Mouse (Mus musculus) embryo, embryonic 11 days (tissue): ENCODE data around the gene Fam114a1.

Source experiments
- DNase-seq: peaks from one replicate; pipeline ENCODE4 v3.0.0-alpha.2; 2015

Fam114a1 gene

GRCm38 (mm10) chr5:65062236-65062635 lies 92.4 kb downstream of the Fam114a1 start:
- DNase-seq = no peak

GRCm38 (mm10) chr5:65063266-65063665 lies 93.4 kb downstream of the Fam114a1 start:
- no peak for DNase-seq

GRCm38 (mm10) chr5:65068166-65068565 lies 98.3 kb downstream of the Fam114a1 start:
- DNase-seq = no peak

GRCm38 (mm10) chr5:65069872-65070271 lies 100.0 kb downstream of the Fam114a1 start:
- DNase-seq = no peak

GRCm38 (mm10) chr5:65071689-65072118 lies 101.8 kb downstream of the Fam114a1 start:
- no peak for DNase-seq

GRCm38 (mm10) chr5:65073247-65073646 lies 103.4 kb downstream of the Fam114a1 start:
- DNase-seq = no peak

- no peak for DNase-seq
Measured at GRCm38 (mm10) chr5:65074693-65075092, 104.8 kb downstream of the Fam114a1 start.

GRCm38 (mm10) chr5:65076087-65076486 lies 106.2 kb downstream of the Fam114a1 start:
- DNase-seq = no peak

GRCm38 (mm10) chr5:65076748-65077147 lies 106.9 kb downstream of the Fam114a1 start:
- no peak for DNase-seq

GRCm38 (mm10) chr5:65078081-65078480 lies 108.2 kb downstream of the Fam114a1 start:
- no peak for DNase-seq

GRCm38 (mm10) chr5:65079881-65080280 lies 110.0 kb downstream of the Fam114a1 start:
- DNase-seq = no peak

GRCm38 (mm10) chr5:65081836-65082235 lies 112.0 kb downstream of the Fam114a1 start:
- DNase-seq = no peak

GRCm38 (mm10) chr5:65086522-65086921 lies 116.7 kb downstream of the Fam114a1 start:
- DNase-seq = no peak

- DNase-seq = no peak
Measured at GRCm38 (mm10) chr5:65089707-65090106, 119.8 kb downstream of the Fam114a1 start.

GRCm38 (mm10) chr5:65091184-65091858 lies 121.5 kb downstream of the Fam114a1 start:
- no peak for DNase-seq
